In the genomic region with DNA sequence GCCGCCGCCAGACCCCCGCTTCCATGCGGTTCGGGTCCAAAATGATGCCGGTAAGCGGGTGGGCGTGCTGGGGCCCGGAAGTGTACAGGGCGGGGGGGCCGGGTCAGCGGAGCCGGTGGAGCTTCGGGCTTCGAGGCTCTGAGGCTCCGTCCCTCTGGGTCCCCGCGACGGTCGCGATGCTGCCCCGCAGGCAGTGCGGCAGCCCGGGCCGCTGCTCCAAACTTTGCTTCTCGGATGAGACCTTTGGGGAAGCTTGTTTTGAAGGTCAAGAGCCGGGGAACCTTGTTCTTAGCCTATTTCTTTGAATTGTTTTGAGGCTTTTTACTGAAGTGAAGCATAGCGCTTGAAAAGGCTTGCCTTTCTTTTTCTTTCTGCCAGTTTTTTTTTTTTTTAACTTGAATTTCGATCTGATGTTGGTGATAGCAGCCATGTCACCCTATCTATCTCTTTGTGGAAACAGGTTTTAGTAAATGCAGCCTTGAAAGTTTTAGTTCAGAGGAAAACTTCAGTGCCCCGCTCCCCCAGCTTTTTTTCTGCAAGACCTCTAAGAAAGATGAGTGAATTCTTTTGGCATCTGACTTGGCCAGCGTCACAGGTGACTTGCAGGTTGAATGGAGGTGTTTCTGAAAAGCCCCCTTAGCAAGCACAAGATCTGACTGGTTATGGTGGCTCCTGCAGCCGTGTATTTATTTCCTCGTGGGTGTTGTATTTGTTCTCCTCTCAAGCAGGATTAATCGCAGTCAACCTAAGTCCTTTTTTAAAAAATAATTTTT, we compare ENCODE assay signal across 8 mouse cellular contexts. TPM values are rescaled to one million over a fixed set of nuclear protein-coding genes. Genes with fewer than 3 reads are reported as not detected.
A peak's percentile ranks its signal among the peaks of the same experiment; 100 is the strongest.
DNase-seq lines count a peak whose midpoint lies in the region; ATAC-seq and TF ChIP-seq lines count a peak whose summit lies in the region.

No protein-coding gene starts in this region.

- H3K36me3 ChIP-seq in embryonic facial prominence, embryonic 14.5 days (ENCODE audit: control insufficient read depth, insufficient read depth, low read length): no peaks in the 10 kb centered on the region
- H3K36me3 ChIP-seq in intestine, embryonic 14.5 days (ENCODE audit: control insufficient read depth, insufficient read depth, low read length): no peaks in the 10 kb centered on the region
- H3K36me3 ChIP-seq in lung, postnatal 0 days (ENCODE audit: insufficient read depth, low read length): no peaks in the 10 kb centered on the region

- H3K9ac ChIP-seq in embryonic facial prominence, embryonic 14.5 days (ENCODE audit: low read depth, low read length): peak overlapping the region; percentile 92
- H3K9ac ChIP-seq in intestine, embryonic 14.5 days (ENCODE audit: low read length): peak overlapping the region; percentile 98
- peak overlapping the region; percentile 94 for H3K9ac ChIP-seq in lung, postnatal 0 days (replicated peaks; ENCODE audit: low read depth)

- H3K27ac ChIP-seq in embryonic facial prominence, embryonic 14.5 days (replicated peaks; ENCODE audit: low read depth, low read length): peak overlapping the region; percentile 93
- peak overlapping the region; percentile 96 for H3K27ac ChIP-seq in intestine, embryonic 14.5 days (ENCODE audit: low read depth)
- peak overlapping the region; percentile 95 for H3K27ac ChIP-seq in lung, postnatal 0 days (ENCODE audit: low read length)

- WGBS in embryonic facial prominence, embryonic 14.5 days: 2% methylated on average over 18 of the region's 34 CpGs
- WGBS in intestine, embryonic 14.5 days: 1% methylated on average over 34 of the region's 34 CpGs
- 2% methylated on average over 21 of the region's 34 CpGs for whole genome bisulfite sequencing in lung, postnatal 0 days

- peaks cover 34% of the 10 kb centered on the region for H3K4me1 ChIP-seq in embryonic facial prominence, embryonic 14.5 days (ENCODE audit: control insufficient read depth, insufficient read depth, low read length)
- peaks cover 42% of the 10 kb centered on the region for H3K4me1 ChIP-seq in intestine, embryonic 14.5 days (replicated peaks; ENCODE audit: control insufficient read depth, insufficient read depth, low read length)
- peaks cover 18% of the 10 kb centered on the region; the same call in 1 of the 2 replicates for H3K4me1 ChIP-seq in lung, postnatal 0 days (ENCODE audit: insufficient read depth, low read depth, low read length)

- intact Hi-C loops in heart, postnatal 10 days (cut with DNase I): loop anchor here (2.0 kb wide), 1 partner anchor 69 kb away; the partner anchor contains the start of gene Fbxo28
- intact Hi-C loops in left cerebral cortex, postnatal 25 days (cut with DNase I): loop anchor here (2.0 kb wide), 2 partner anchors 69 to 81 kb away; partner anchors contain the start of gene Fbxo28

- DNase-seq in heart, adult 11 months: peak; percentile 72
- no peak for DNase-seq in heart, postnatal 10 days
- peak; percentile 32 for DNase-seq in T-cell, adult 2 months (ENCODE audit: low spot score)
- peak; percentile 39 for DNase-seq in embryonic facial prominence, embryonic 14.5 days (ENCODE audit: low spot score)
- peak; percentile 60 for DNase-seq in intestine, embryonic 14.5 days (ENCODE audit: low spot score)
- peak; percentile 63 for DNase-seq in lung, postnatal 0 days (ENCODE audit: low spot score)
- DNase-seq in spleen, postnatal 10 days (ENCODE audit: low spot score in 2 of 2): peak; percentile 15 to 65
- DNase-seq in left cerebral cortex, postnatal 25 days (ENCODE audit: low spot score in 2 of 2): no peak

- TF ChIP-seq EP300 in lung, postnatal 0 days (IDR thresholded peaks at IDR 0.05): no peak

- no peak for TF ChIP-seq CTCF in lung, postnatal 0 days (IDR thresholded peaks at IDR 0.05)

- no peaks in the 10 kb centered on the region for H3K9me3 ChIP-seq in embryonic facial prominence, embryonic 14.5 days (ENCODE audit: control insufficient read depth, low read length)
- H3K9me3 ChIP-seq in intestine, embryonic 14.5 days (ENCODE audit: control insufficient read depth, low read length): no peaks in the 10 kb centered on the region
- no peaks in the 10 kb centered on the region for H3K9me3 ChIP-seq in lung, postnatal 0 days (ENCODE audit: low read length)

- peak overlapping the region; percentile 72 for H3K4me2 ChIP-seq in embryonic facial prominence, embryonic 14.5 days (ENCODE audit: low read depth, low read length)
- H3K4me2 ChIP-seq in intestine, embryonic 14.5 days (ENCODE audit: low read length): peak overlapping the region; percentile 81
- H3K4me2 ChIP-seq in lung, postnatal 0 days (replicated peaks; ENCODE audit: low read depth, low read length): peak overlapping the region; percentile 82

- no peaks in the 10 kb centered on the region for H3K27me3 ChIP-seq in embryonic facial prominence, embryonic 14.5 days (replicated peaks; ENCODE audit: control insufficient read depth, insufficient read depth, low read length)
- H3K27me3 ChIP-seq in intestine, embryonic 14.5 days (replicated peaks; ENCODE audit: control insufficient read depth, insufficient read depth, low read length): no peaks in the 10 kb centered on the region
- H3K27me3 ChIP-seq in lung, postnatal 0 days (replicated peaks; ENCODE audit: insufficient read depth, low read length): no peaks in the 10 kb centered on the region

- peak; percentile 62 for ATAC-seq in embryonic facial prominence, embryonic 14.5 days (ENCODE audit: low read depth)
- ATAC-seq in intestine, embryonic 14.5 days (replicated peaks; ENCODE audit: low FRiP score, low TSS enrichment, low read depth): peak; percentile 28; the same call in 1 of the 2 replicates
- ATAC-seq in lung, postnatal 0 days: peak; percentile 62

- H3K4me3 ChIP-seq in embryonic facial prominence, embryonic 14.5 days (ENCODE audit: low read depth, low read length): peak overlapping the region; percentile 81
- peak overlapping the region; percentile 86 for H3K4me3 ChIP-seq in intestine, embryonic 14.5 days (ENCODE audit: low read depth, low read length)
- H3K4me3 ChIP-seq in lung, postnatal 0 days (ENCODE audit: low read depth, low read length): peak overlapping the region; percentile 96

RNA-seq across cellular contexts. Expression of gene Trp53bp2, which starts 0.6 kb away (rescaled TPM):
- 10 to 100 TPM; 17.2 to 20.3 TPM for total RNA-seq in heart, postnatal 10 days (2021)
- polyA plus RNA-seq in embryonic facial prominence, embryonic 14.5 days (2014; fragmentation: Nextera tagmentation; extraction: Ambion mirVana): 23.2 and 24.1 TPM in 2 replicates
- polyA plus RNA-seq in intestine, embryonic 14.5 days (2014; fragmentation: Nextera tagmentation; extraction: Ambion mirVana): 26.9 and 27.5 TPM in 2 replicates
- 27.0 and 30.1 TPM in 2 replicates for polyA plus RNA-seq in lung, postnatal 0 days (2015; fragmentation: Nextera tagmentation; extraction: Ambion mirVana)
- total RNA-seq in left cerebral cortex, postnatal 25 days (2021): 10 to 100 TPM; 19.2 to 20.4 TPM

Comparison
In these comparisons a context has a peak if more than half of its experiments do, and no peak if none do; other contexts are left out.
1. DNase-seq: peak in heart, adult 11 months (single experiment), T-cell, adult 2 months (single experiment), embryonic facial prominence, embryonic 14.5 days (single experiment), intestine, embryonic 14.5 days (single experiment), lung, postnatal 0 days (single experiment) and spleen, postnatal 10 days (2 of 2); none in heart, postnatal 10 days (0 of 2) and left cerebral cortex, postnatal 25 days (0 of 2).
2. Peak in every context shown above with its lines, with median percentiles within 50 percentile points of each other: ATAC-seq, H3K27ac ChIP-seq, H3K4me2 ChIP-seq, H3K4me3 ChIP-seq and H3K9ac ChIP-seq.